Mouse (Mus musculus) bone marrow, adult 2 months (tissue): Measurements from ENCODE around the gene Faf2.

ENCODE experiments used
- CTCF ChIP-seq: fragments of 200-500 bp; IDR thresholded peaks from 2 replicates; pipeline ENCODE4 v1.5.1; 2011; ENCODE audit warnings: low read length, control low read depth; ENCODE audit not compliant: control insufficient read depth, insufficient read depth
- POLR2A ChIP-seq: fragments of 200-500 bp; IDR thresholded peaks from 2 replicates; pipeline ENCODE4 v1.6.1; 2011; ENCODE audit warnings: low read depth, mild to moderate bottlenecking, control low read depth, low read length, borderline replicate concordance; ENCODE audit not compliant: control insufficient read depth

GRCm38 (mm10) chr13:54687096-54687495 is 65.5 kb downstream of the Faf2 start:
- no peak for TF ChIP-seq CTCF
- TF ChIP-seq POLR2A, result peak; percentile 38; the same call in 1 of the 2 replicates
